Mouse (Mus musculus) MEL (cell line): ENCODE measurements at regions not wholly inside any gene's neighbourhood (a gene's known extent, or its start where the extent isn't known, plus 50 kb on each side); places are given as distances from the start of the nearest gene placed in this dataset.

Experiments
- DNase-seq: peaks from one replicate; pipeline ENCODE4 v3.0.0; 2011; ENCODE audit warnings: low read depth, low spot score
- H3K27ac ChIP-seq: 2 replicates; pipeline ENCODE4 v1.5.1; 2012; ENCODE audit warnings: low read depth, mild to moderate bottlenecking, control low read depth, low read length, moderate library complexity; ENCODE audit not compliant: control insufficient read depth
- H3K27me3 ChIP-seq, 2 experiments: fragments of 150-350 bp in 1 of 2; sonication (generic) in 1 of 2; 2 replicates each; pipeline ENCODE4 v1.6.1; 2012; ENCODE audit warnings: low read length in 2 of 2, mild to moderate bottlenecking in 2 of 2, improper control_type of control experiment in 1 of 2, moderate library complexity in 1 of 2; ENCODE audit not compliant: insufficient read depth in 2 of 2, control insufficient read depth in 1 of 2
- H3K36me3 ChIP-seq, 2 experiments: 2 replicates each; pipeline ENCODE4 v1.6.1; 2012 to 2014; ENCODE audit warnings: low read length in 2 of 2, improper control_type of control experiment in 1 of 2, inconsistent platforms in 1 of 2, mild to moderate bottlenecking in 1 of 2; ENCODE audit not compliant: insufficient read depth in 2 of 2, control insufficient read depth in 1 of 2
- H3K4me1 ChIP-seq, 2 experiments: fragments of 150-350 bp in 1 of 2; sonication (generic) in 1 of 2; 2 replicates each; pipeline ENCODE4 v1.6.1; 2012; ENCODE audit warnings: low read length in 2 of 2, improper control_type of control experiment in 1 of 2, mild to moderate bottlenecking in 1 of 2; ENCODE audit not compliant: insufficient read depth in 2 of 2, control insufficient read depth in 1 of 2
- H3K4me3 ChIP-seq, 2 experiments: fragments of 150-350 bp in 1 of 2; sonication (generic) in 1 of 2; 2 replicates each; pipeline ENCODE4 v1.5.1; 2012; ENCODE audit warnings: low read depth in 2 of 2, low read length in 2 of 2, mild to moderate bottlenecking in 2 of 2, moderate library complexity in 2 of 2, control low read depth in 1 of 2, improper control_type of control experiment in 1 of 2; ENCODE audit not compliant: control insufficient read depth in 1 of 2, insufficient read depth in 1 of 2
- H3K79me2 ChIP-seq: 2 replicates; pipeline ENCODE4 v1.6.1; 2012; ENCODE audit warnings: mild to moderate bottlenecking, low read length, moderate library complexity; ENCODE audit not compliant: control insufficient read depth, poor library complexity, insufficient read depth
- H3K9ac ChIP-seq: 2 replicates; pipeline ENCODE4 v1.6.1; 2012; ENCODE audit warnings: low read depth, mild to moderate bottlenecking, control low read depth, low read length, moderate library complexity; ENCODE audit not compliant: control insufficient read depth, poor library complexity, severe bottlenecking
- H3K9me3 ChIP-seq: fragments of 150-350 bp; sonication (generic); replicated peaks from 2 replicates; pipeline ENCODE4 v1.6.1; 2012; ENCODE audit warnings: mild to moderate bottlenecking, low read length, improper control_type of control experiment, moderate library complexity; ENCODE audit not compliant: insufficient read depth
- CTCF ChIP-seq, 3 experiments: IDR thresholded peaks in 2 of 3; conservative IDR thresholded peaks in 1 of 3; 2 replicates each; pipeline ENCODE4 v1.5.1; 2011 to 2012; ENCODE audit warnings: low read length in 3 of 3, low read depth in 2 of 3, mild to moderate bottlenecking in 2 of 3, improper control_type of control experiment in 1 of 3, inconsistent platforms in 1 of 3, mixed read lengths in 1 of 3, moderate library complexity in 1 of 3; ENCODE audit not compliant: control insufficient read depth in 1 of 3, insufficient read depth in 1 of 3, poor library complexity in 1 of 3, severe bottlenecking in 1 of 3
- ELF1 ChIP-seq: IDR thresholded peaks from 2 replicates; pipeline ENCODE4 v1.6.1; 2014; ENCODE audit warnings: low read depth, mild to moderate bottlenecking, inconsistent platforms, low read length, improper control_type of control experiment, moderate library complexity
- ETS1 ChIP-seq: IDR thresholded peaks from 2 replicates; pipeline ENCODE4 v1.6.1; 2012; ENCODE audit warnings: low read depth, mild to moderate bottlenecking, inconsistent platforms, low read length, improper control_type of control experiment, moderate library complexity
- GATA1 ChIP-seq: IDR thresholded peaks from 2 replicates; pipeline ENCODE4 v1.6.1; 2011; ENCODE audit warnings: low read depth, low read length, improper control_type of control experiment
- HCFC1 ChIP-seq: IDR thresholded peaks from 2 replicates; pipeline ENCODE4 v1.6.1; 2012; ENCODE audit warnings: low read depth, mild to moderate bottlenecking, inconsistent platforms, low read length, improper control_type of control experiment, moderate library complexity
- MEF2A ChIP-seq: IDR thresholded peaks from 2 replicates; pipeline ENCODE4 v1.6.1; 2014; ENCODE audit warnings: low read depth, mild to moderate bottlenecking, inconsistent platforms, low read length, improper control_type of control experiment; ENCODE audit not compliant: poor library complexity, insufficient replicate concordance, severe bottlenecking; ENCODE audit errors: extremely low read depth
- MXI1 ChIP-seq: IDR thresholded peaks from 2 replicates; pipeline ENCODE4 v1.6.1; 2011; ENCODE audit warnings: mild to moderate bottlenecking, low read depth, low read length, improper control_type of control experiment
- MYC ChIP-seq: IDR thresholded peaks from 2 replicates; pipeline ENCODE4 v1.6.1; 2011; ENCODE audit warnings: low read depth, mild to moderate bottlenecking, low read length, improper control_type of control experiment, moderate library complexity
- POLR2A ChIP-seq, 2 experiments: IDR thresholded peaks; 2 replicates each; pipeline ENCODE4 v1.6.1; 2011 to 2012; ENCODE audit warnings: low read length in 2 of 2, mild to moderate bottlenecking in 2 of 2, control low read depth in 1 of 2, improper control_type of control experiment in 1 of 2, low read depth in 1 of 2, moderate library complexity in 1 of 2; ENCODE audit not compliant: control insufficient read depth in 1 of 2, insufficient read depth in 1 of 2, poor library complexity in 1 of 2
- POLR2AphosphoS2 ChIP-seq: IDR thresholded peaks from 2 replicates; pipeline ENCODE4 v1.6.1; 2011; ENCODE audit warnings: low read length, improper control_type of control experiment
- RAD21 ChIP-seq: IDR thresholded peaks from 2 replicates; pipeline ENCODE4 v1.6.1; 2011; ENCODE audit warnings: mild to moderate bottlenecking, low read depth, low read length, improper control_type of control experiment
- RCOR1 ChIP-seq: IDR thresholded peaks from 2 replicates; pipeline ENCODE4 v1.6.1; 2012; ENCODE audit warnings: low read depth, mild to moderate bottlenecking, inconsistent platforms, low read length, improper control_type of control experiment
- SIN3A ChIP-seq: IDR thresholded peaks from 2 replicates; pipeline ENCODE4 v1.6.1; 2012; ENCODE audit warnings: low read length, improper control_type of control experiment, inconsistent platforms
- TAL1 ChIP-seq: IDR thresholded peaks from 2 replicates; pipeline ENCODE4 v1.6.1; 2012; ENCODE audit warnings: mild to moderate bottlenecking, inconsistent platforms, low read length, moderate library complexity, mixed read lengths
- TCF12 ChIP-seq: IDR thresholded peaks from 2 replicates; pipeline ENCODE4 v1.6.1; 2014; ENCODE audit warnings: low read depth, mild to moderate bottlenecking, inconsistent platforms, low read length, improper control_type of control experiment, moderate library complexity
- USF1 ChIP-seq: IDR thresholded peaks from 2 replicates; pipeline ENCODE4 v1.6.1; 2014; ENCODE audit warnings: low read depth, mild to moderate bottlenecking, inconsistent platforms, low read length, improper control_type of control experiment, moderate library complexity
- ZC3H11A ChIP-seq: IDR thresholded peaks from 2 replicates; pipeline ENCODE4 v1.6.1; 2012; ENCODE audit warnings: low read depth, mild to moderate bottlenecking, inconsistent platforms, low read length, improper control_type of control experiment
- ZKSCAN1 ChIP-seq: IDR thresholded peaks from 2 replicates; pipeline ENCODE4 v1.6.1; 2012; ENCODE audit warnings: low read depth, mild to moderate bottlenecking, inconsistent platforms, low read length, improper control_type of control experiment, moderate library complexity
- ZMIZ1 ChIP-seq: IDR thresholded peaks from 2 replicates; pipeline ENCODE4 v1.6.1; 2012; ENCODE audit warnings: low read depth, mild to moderate bottlenecking, inconsistent platforms, low read length, improper control_type of control experiment, moderate library complexity

DNA sequence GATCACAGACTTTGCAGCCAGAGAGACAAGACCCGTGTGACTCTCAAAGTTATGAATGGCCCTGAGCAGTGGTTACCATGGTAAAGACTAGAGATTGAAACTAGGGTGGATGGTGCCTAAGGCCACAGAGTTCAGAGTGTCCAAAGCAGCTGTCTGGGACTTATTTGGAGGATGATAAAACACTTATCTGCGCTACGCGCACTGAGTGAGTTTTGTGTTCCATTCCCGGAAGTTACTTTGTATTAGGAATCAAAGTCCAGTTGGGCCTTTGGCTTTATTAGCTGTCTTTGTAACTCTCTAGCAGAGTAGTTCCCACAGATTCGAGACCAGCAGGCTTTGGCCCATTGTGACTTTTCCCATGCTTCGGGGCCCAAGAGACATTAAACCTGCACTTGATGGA is 335.9 kb downstream of the Ets1 start:
- Histone ChIP-seq H3K4me3 (no peak overlapping the region), H3K79me2 (no peaks in the 10 kb centered on the region), H3K27me3 (no peaks in the 10 kb centered on the region), H3K9ac (no peak overlapping the region), H3K27ac (no peak overlapping the region), H3K9me3 (no peaks in the 10 kb centered on the region), H3K36me3 (no peaks in the 10 kb centered on the region), H3K4me1 (no peaks in the 10 kb centered on the region)
- no peak for DNase-seq
- no peak for TF ChIP-seq ZMIZ1
- no peak for TF ChIP-seq ZC3H11A
- TF ChIP-seq RAD21: no peak

DNA sequence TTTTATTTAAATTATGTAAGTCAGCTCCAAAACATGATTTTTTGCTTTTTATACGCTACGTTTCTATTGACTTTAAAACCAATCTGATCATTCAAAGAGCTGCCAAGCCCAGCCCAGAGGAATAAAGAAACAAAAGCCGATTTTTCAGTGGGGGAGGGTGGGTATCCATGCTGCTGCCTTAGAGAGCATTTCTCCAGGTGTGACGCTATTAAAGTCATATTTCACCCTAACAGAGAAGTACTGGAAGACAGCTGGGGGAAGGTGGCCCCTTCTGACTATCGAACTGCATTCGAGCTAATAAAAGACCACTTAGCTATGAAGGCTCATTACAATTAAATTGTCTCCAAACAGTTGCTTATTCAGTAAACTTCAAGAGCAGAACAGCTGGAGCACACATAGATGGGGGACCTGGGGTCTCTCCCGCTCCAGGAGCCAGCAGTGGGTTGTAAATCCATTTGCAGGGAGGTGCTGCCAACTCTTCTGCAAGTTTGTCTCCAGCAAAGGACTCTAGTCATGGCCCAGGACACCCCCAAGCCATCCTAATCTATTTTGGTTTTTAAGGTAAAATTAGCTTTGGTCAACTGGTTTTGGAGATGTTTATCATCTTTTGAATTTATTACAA is 336.5 kb downstream of the Ets1 start:
- H3K4me1 ChIP-seq: no peaks in the 10 kb centered on the region
- H3K9ac ChIP-seq: no peak overlapping the region
- H3K27ac ChIP-seq: no peak overlapping the region
- H3K9me3 ChIP-seq: no peaks in the 10 kb centered on the region
- DNase-seq: no peak
- no peaks in the 10 kb centered on the region for H3K36me3 ChIP-seq
- H3K79me2 ChIP-seq: no peaks in the 10 kb centered on the region
- TF ChIP-seq MYC (no peak), TCF12 (no peak), CTCF (IDR thresholded peaks at IDR 0.05 in 2 of 3, conservative IDR thresholded peaks at IDR 0.05 in 1 of 3; ENCODE audit: control insufficient read depth in 1 of 3, insufficient read depth in 1 of 3, low read depth in 2 of 3, low read length in 3 of 3, poor library complexity in 1 of 3, severe bottlenecking in 1 of 3) (no peak), RCOR1 (no peak), SIN3A (no peak), GATA1 (no peak), MXI1 (no peak), POLR2A (IDR thresholded peaks at IDR 0.05; ENCODE audit: control insufficient read depth in 1 of 2, insufficient read depth in 1 of 2, low read depth in 1 of 2, low read length in 2 of 2, poor library complexity in 1 of 2) (no peak), ELF1 (no peak), ETS1 (no peak), HCFC1 (no peak), MEF2A (no peak)
- no peak overlapping the region for H3K4me3 ChIP-seq
- no peaks in the 10 kb centered on the region for H3K27me3 ChIP-seq

DNA sequence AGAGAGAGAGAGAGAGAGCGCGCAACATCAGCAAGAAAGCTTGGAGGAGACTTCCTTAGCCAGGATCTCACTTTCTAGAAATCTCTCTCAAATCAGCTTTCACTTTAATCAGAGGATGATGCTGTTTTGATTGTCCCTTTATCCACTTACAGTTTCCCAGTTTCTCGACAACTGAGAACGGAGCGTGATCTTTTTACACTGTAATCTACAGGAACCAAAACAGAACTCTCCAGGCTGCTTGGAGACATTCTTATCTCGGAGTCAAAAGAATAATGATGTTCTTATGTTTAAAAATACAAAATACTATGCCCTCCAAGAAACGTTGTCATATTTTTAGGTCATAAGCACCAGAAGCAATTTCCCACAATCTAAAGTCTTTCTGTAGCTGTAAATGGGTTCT is 341.7 kb downstream of the Ets1 start:
- Histone ChIP-seq H3K27ac (no peak overlapping the region), H3K27me3 (no peaks in the 10 kb centered on the region), H3K4me3 (no peak overlapping the region), H3K9ac (no peak overlapping the region), H3K9me3 (no peaks in the 10 kb centered on the region), H3K4me1 (no peaks in the 10 kb centered on the region), H3K36me3 (no peaks in the 10 kb centered on the region), H3K79me2 (no peaks in the 10 kb centered on the region)
- TF ChIP-seq TAL1 (no peak), POLR2AphosphoS2 (no peak), ETS1 (no peak), MXI1 (no peak), ZKSCAN1 (no peak), USF1 (no peak)
- no peak for DNase-seq
